Mouse (Mus musculus): Measurements from ENCODE around the gene Gm2174. TPM values are rescaled to one million over a fixed set of nuclear protein-coding genes. Genes with fewer than 3 reads are reported as not detected.

The Gm2174 gene
- polyA plus RNA-seq, 1 experiment from 2014 or later, result 2.8 TPM

Other genes starting within 250 kb of the Gm2174 start
- not detected in 2 replicates for gene Gm773, start 235.1 kb upstream of the Gm2174 start, polyA plus RNA-seq (2015; fragmentation: Nextera tagmentation; extraction: Ambion mirVana)
- gene Zfp449, start 101.6 kb upstream of the Gm2174 start, polyA plus RNA-seq (2015; fragmentation: Nextera tagmentation; extraction: Ambion mirVana), result 10.7 and 11.8 TPM in 2 replicates
- 4.9 and 6.1 TPM in 2 replicates for gene Smim10l2a, start 73.4 kb upstream of the Gm2174 start, polyA plus RNA-seq (2015; fragmentation: Nextera tagmentation; extraction: Ambion mirVana)
- gene Ints6l, start 6.9 kb downstream of the Gm2174 start, polyA plus RNA-seq (2015; fragmentation: Nextera tagmentation; extraction: Ambion mirVana), result 28.8 and 29.7 TPM in 2 replicates
- not detected in 2 replicates for gene Gm10477, start 76.8 kb downstream of the Gm2174 start, polyA plus RNA-seq (2015; fragmentation: Nextera tagmentation; extraction: Ambion mirVana)
- gene Gm648, start 101.6 kb downstream of the Gm2174 start, polyA plus RNA-seq (2015; fragmentation: Nextera tagmentation; extraction: Ambion mirVana), result not detected in 2 replicates
- 24.3 and 24.5 TPM in 2 replicates for gene Mmgt1, start 150.1 kb downstream of the Gm2174 start, polyA plus RNA-seq (2015; fragmentation: Nextera tagmentation; extraction: Ambion mirVana)
- gene Slc9a6, start 161.8 kb downstream of the Gm2174 start, polyA plus RNA-seq (2015; fragmentation: Nextera tagmentation; extraction: Ambion mirVana), result 12.3 and 16.7 TPM in 2 replicates